Mouse (Mus musculus) thymus, postnatal 10 days (tissue): ENCODE data around the gene Tprg.
A peak's percentile ranks its signal among the peaks of the same experiment; 100 is the strongest.

Experiments
- DNase-seq, 2 experiments: peaks; one replicate each; pipeline ENCODE4 v3.0.0; 2021; ENCODE audit warnings: low spot score in 2 of 2

Tprg gene

GRCm38 (mm10) chr16:25425376-25425775 is 138.8 kb downstream of the Tprg start:
- no peak for DNase-seq

GRCm38 (mm10) chr16:25426261-25426660 is 139.6 kb downstream of the Tprg start:
- peak; percentile 43 to 59 for DNase-seq

GRCm38 (mm10) chr16:25440039-25440438 is 153.4 kb downstream of the Tprg start:
- DNase-seq, result no peak

GRCm38 (mm10) chr16:25445580-25445979 is 159.0 kb downstream of the Tprg start:
- no peak for DNase-seq

GRCm38 (mm10) chr16:25451511-25451910 is 164.9 kb downstream of the Tprg start:
- no peak for DNase-seq

GRCm38 (mm10) chr16:25464732-25465131 is 178.1 kb downstream of the Tprg start:
- DNase-seq, result no peak

GRCm38 (mm10) chr16:25465435-25466139 is 179.0 kb downstream of the Tprg start:
- DNase-seq, result no peak

- DNase-seq, result no peak
Measured at GRCm38 (mm10) chr16:25468040-25468439, 181.4 kb downstream of the Tprg start.

GRCm38 (mm10) chr16:25468662-25469061 is 182.0 kb downstream of the Tprg start:
- no peak for DNase-seq
